Mouse (Mus musculus): ENCODE measurements at regions not wholly inside any gene's neighbourhood (a gene's known extent, or its start where the extent isn't known, plus 50 kb on each side); places are given as distances from the start of the nearest gene placed in this dataset.

DNA sequence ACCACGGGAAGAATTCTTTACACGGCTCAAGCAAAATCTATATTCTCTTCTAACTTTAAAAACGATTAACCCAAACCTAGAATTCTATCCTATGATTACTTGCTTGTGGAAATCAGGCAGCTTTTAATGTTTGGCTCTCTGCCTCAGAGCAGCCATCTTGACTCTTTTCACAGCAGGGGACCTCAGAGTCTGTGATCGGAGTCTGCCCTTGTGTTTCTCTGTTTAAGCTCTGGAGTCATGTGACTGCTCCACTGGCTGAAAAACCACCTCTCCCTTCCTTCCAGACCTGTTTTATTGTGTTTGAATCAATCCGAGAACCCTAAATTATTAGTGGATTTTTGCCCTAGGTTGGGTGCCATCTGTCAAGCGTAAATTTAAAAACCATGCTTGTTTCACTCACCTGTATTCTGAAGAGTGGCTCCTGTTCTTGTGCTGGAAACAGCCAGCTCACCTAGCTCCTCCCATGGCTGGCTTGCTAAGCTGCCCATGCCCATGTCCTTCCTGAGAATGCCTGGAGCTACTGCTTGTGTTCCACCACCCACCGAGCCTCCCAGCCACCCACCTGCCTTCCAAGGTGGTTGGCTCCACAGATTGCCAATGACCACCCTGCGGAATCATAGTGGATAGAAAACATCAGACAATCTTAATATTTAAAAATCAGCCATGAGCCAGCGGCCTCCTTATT is 62.6 kb downstream of the Perp start:
- ATAC-seq (ENCODE audit: low FRiP score) = no peak
- Histone ChIP-seq H3K4me1 (replicated peaks; ENCODE audit: control insufficient read depth, insufficient read depth, low read length) (no peaks in the 10 kb centered on the region), H3K9me3 (ENCODE audit: control insufficient read depth, low read length) (no peaks in the 10 kb centered on the region), H3K27ac (ENCODE audit: low read depth, low read length) (no peak overlapping the region), H3K36me3 (ENCODE audit: control insufficient read depth, insufficient read depth, low read length) (no peaks in the 10 kb centered on the region), H3K27me3 (ENCODE audit: control insufficient read depth, insufficient read depth, low read length) (no peaks in the 10 kb centered on the region), H3K4me2 (replicated peaks; ENCODE audit: low read depth, low read length) (no peak overlapping the region), H3K4me3 (ENCODE audit: low read depth, low read length) (no peak overlapping the region), H3K9ac (ENCODE audit: low read depth, low read length) (no peak overlapping the region)
- 84% methylated on average over 9 of the region's 9 CpGs for WGBS
- no peak for DNase-seq (ENCODE audit: low spot score)

DNA sequence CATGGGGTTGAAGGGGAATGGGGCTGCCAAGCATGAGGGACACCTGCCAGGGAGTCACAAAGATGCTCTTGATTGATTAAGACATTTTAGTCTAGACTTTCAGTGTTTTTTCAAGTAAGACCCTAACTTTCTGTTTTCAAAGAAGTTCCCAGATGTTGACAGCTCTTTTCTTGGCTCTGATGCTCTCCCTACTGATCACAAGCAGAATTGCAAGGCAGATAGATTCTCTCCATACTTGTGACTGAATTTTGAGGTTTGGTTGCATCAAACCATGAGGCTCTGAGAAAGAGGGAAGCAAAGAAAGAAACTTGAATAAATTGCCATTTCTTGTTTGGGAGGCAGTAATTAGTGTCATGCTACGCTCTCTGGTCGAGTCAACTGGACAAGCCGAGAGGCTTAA is 64.5 kb downstream of the Perp start:
- Histone ChIP-seq H3K4me1 (replicated peaks; ENCODE audit: control insufficient read depth, insufficient read depth, low read length) (no peaks in the 10 kb centered on the region), H3K27me3 (ENCODE audit: control insufficient read depth, insufficient read depth, low read length) (no peaks in the 10 kb centered on the region), H3K9me3 (ENCODE audit: control insufficient read depth, low read length) (no peaks in the 10 kb centered on the region), H3K9ac (ENCODE audit: low read depth, low read length) (no peak overlapping the region), H3K4me3 (ENCODE audit: low read depth, low read length) (no peak overlapping the region), H3K36me3 (ENCODE audit: control insufficient read depth, insufficient read depth, low read length) (no peaks in the 10 kb centered on the region), H3K4me2 (replicated peaks; ENCODE audit: low read depth, low read length) (no peak overlapping the region), H3K27ac (ENCODE audit: low read depth, low read length) (no peak overlapping the region)
- 79% methylated on average over 3 of the region's 3 CpGs for WGBS
- DNase-seq (ENCODE audit: low spot score) = no peak
- no peak for ATAC-seq (ENCODE audit: low FRiP score)

DNA sequence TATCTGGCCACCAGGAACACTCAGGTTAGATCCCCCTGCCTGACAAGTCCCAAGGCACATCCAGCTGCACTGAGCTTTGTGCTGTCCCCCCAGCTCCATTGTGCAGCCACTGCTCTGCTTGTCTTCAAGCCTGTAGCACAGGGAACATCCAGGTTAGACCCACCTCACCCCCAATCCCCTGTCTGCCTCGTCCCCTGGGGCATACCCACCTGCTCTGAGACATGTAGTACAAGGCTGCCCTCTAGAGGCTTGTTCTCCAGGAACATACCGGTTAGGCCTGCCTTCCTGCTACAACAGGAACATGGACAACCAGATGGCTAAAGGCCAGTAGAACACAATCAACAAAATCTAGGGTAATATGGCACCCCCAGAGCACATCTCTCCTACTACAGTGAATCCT is 66.1 kb downstream of the Perp start:
- H3K9me3 ChIP-seq (ENCODE audit: control insufficient read depth, low read length) = no peaks in the 10 kb centered on the region
- no peaks in the 10 kb centered on the region for H3K4me1 ChIP-seq (replicated peaks; ENCODE audit: control insufficient read depth, insufficient read depth, low read length)
- no peak overlapping the region for H3K27ac ChIP-seq (ENCODE audit: low read depth, low read length)
- H3K4me2 ChIP-seq (replicated peaks; ENCODE audit: low read depth, low read length) = no peak overlapping the region
- H3K9ac ChIP-seq (ENCODE audit: low read depth, low read length) = no peak overlapping the region
- 17% methylated on average over 2 of the region's 2 CpGs for WGBS
- ATAC-seq (ENCODE audit: low FRiP score) (no peak), DNase-seq (ENCODE audit: low spot score) (peak; percentile 52)
- no peaks in the 10 kb centered on the region for H3K36me3 ChIP-seq (ENCODE audit: control insufficient read depth, insufficient read depth, low read length)
- no peaks in the 10 kb centered on the region for H3K27me3 ChIP-seq (ENCODE audit: control insufficient read depth, insufficient read depth, low read length)
- H3K4me3 ChIP-seq (ENCODE audit: low read depth, low read length) = no peak overlapping the region

DNA sequence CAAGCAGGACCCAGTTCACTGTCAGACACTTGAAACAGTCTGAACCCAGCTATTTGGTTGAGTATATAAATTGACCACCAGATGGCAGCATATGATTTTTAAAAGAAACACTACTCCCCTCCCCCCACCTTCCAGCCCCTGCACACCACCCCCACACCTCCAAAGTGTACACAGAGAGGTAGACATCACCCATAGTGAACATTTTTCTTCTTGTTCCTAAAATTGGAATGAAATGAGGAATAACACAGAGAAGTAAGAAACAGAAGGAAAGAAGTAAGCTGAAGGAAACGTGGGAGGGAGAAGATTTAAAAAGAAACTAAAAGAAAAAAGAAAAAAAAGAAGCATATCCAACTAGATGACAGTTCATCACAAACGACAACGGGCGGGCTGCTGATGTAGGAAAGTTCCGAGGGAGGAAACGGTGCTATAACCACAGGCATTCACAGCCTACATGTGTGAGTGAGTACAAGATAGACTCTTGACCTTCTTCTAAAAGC is 72.3 kb downstream of the Perp start:
- H3K9me3 ChIP-seq (ENCODE audit: control insufficient read depth, low read length) = no peaks in the 10 kb centered on the region
- no peaks in the 10 kb centered on the region for H3K36me3 ChIP-seq (ENCODE audit: control insufficient read depth, insufficient read depth, low read length)
- no peaks in the 10 kb centered on the region for H3K4me1 ChIP-seq (replicated peaks; ENCODE audit: control insufficient read depth, insufficient read depth, low read length)
- ATAC-seq (ENCODE audit: low FRiP score) = peak; percentile 45; the same call in 1 of the 2 replicates
- peak; percentile 59 for DNase-seq (ENCODE audit: low spot score)
- no peak overlapping the region for H3K9ac ChIP-seq (ENCODE audit: low read depth, low read length)
- H3K4me3 ChIP-seq (ENCODE audit: low read depth, low read length) = no peak overlapping the region
- 72% methylated on average over 6 of the region's 6 CpGs for WGBS
- H3K4me2 ChIP-seq (replicated peaks; ENCODE audit: low read depth, low read length) = no peak overlapping the region
- H3K27me3 ChIP-seq (ENCODE audit: control insufficient read depth, insufficient read depth, low read length) = no peaks in the 10 kb centered on the region
- H3K27ac ChIP-seq (ENCODE audit: low read depth, low read length) = no peak overlapping the region

DNA sequence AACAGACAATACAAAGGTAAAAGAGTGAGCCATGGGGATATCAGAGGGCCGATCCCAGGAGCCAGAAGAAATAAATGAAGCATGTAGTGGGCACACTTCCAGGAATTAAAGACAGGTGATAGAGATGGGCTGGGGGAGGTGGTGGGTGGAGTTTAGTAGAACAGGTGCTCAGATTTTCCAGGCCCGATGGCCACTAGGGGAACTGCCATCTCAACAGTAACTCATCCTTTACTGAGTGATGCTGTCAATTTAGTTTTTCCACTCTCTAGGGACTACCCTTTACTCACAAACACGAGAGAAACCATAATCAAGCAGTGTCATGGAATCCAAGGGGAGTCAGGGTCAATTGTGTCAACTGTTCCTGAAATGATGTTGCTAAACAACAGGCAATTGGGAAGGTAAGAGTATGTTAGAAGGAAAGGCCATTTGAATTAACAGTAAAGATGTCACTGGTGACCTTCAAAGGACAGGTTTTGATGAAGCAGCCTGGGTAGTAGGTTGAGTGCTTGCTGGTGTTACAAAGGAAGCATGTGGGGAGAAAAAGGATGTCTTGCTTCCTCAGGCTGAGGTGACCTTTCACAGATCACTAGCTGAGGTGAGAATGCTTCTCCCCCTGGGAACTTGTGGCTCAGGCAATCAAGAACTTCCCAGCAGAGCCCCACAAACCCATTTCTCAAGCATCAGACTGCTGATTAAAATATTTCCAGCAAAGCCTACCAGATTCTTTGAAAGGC is 78.4 kb downstream of the Perp start:
- no peaks in the 10 kb centered on the region for H3K36me3 ChIP-seq (ENCODE audit: control insufficient read depth, insufficient read depth, low read length)
- no peaks in the 10 kb centered on the region for H3K9me3 ChIP-seq (ENCODE audit: control insufficient read depth, low read length)
- ATAC-seq (ENCODE audit: low FRiP score) (no peak), DNase-seq (ENCODE audit: low spot score) (no peak)
- no peak overlapping the region for H3K27ac ChIP-seq (ENCODE audit: low read depth, low read length)
- 70% methylated on average over 3 of the region's 3 CpGs for WGBS
- H3K9ac ChIP-seq (ENCODE audit: low read depth, low read length) = no peak overlapping the region
- no peak overlapping the region for H3K4me3 ChIP-seq (ENCODE audit: low read depth, low read length)
- no peaks in the 10 kb centered on the region for H3K4me1 ChIP-seq (replicated peaks; ENCODE audit: control insufficient read depth, insufficient read depth, low read length)
- H3K27me3 ChIP-seq (ENCODE audit: control insufficient read depth, insufficient read depth, low read length) = no peaks in the 10 kb centered on the region
- H3K4me2 ChIP-seq (replicated peaks; ENCODE audit: low read depth, low read length) = no peak overlapping the region

DNA sequence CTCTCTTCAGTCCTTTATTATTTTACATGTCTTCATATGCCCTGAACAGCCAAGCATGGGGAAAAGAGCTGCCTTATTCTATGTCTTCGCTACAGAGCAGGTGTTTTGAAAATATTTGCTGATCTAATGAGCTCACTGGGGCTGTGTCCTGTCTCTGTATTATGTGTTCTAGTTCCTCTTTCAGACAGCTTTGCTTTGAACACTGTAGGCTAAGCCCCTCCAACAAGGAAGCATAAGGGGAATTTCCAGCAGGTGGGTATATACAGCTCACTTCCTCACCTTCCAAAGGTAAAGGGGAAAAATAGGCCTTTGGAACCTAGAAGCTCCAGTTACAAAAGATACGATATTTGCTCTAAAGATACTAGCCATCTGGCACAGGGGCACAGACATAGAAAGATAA is 83.0 kb downstream of the Perp start:
- Histone ChIP-seq H3K36me3 (ENCODE audit: control insufficient read depth, insufficient read depth, low read length) (no peaks in the 10 kb centered on the region), H3K4me1 (replicated peaks; ENCODE audit: control insufficient read depth, insufficient read depth, low read length) (no peaks in the 10 kb centered on the region), H3K9ac (ENCODE audit: low read depth, low read length) (no peak overlapping the region), H3K27ac (ENCODE audit: low read depth, low read length) (no peak overlapping the region), H3K27me3 (ENCODE audit: control insufficient read depth, insufficient read depth, low read length) (no peaks in the 10 kb centered on the region), H3K4me3 (ENCODE audit: low read depth, low read length) (no peak overlapping the region), H3K4me2 (replicated peaks; ENCODE audit: low read depth, low read length) (no peak overlapping the region), H3K9me3 (ENCODE audit: control insufficient read depth, low read length) (no peaks in the 10 kb centered on the region)
- 90% methylated on average over 2 of the region's 2 CpGs for WGBS
- DNase-seq (ENCODE audit: low spot score) (no peak), ATAC-seq (ENCODE audit: low FRiP score) (no peak)

DNA sequence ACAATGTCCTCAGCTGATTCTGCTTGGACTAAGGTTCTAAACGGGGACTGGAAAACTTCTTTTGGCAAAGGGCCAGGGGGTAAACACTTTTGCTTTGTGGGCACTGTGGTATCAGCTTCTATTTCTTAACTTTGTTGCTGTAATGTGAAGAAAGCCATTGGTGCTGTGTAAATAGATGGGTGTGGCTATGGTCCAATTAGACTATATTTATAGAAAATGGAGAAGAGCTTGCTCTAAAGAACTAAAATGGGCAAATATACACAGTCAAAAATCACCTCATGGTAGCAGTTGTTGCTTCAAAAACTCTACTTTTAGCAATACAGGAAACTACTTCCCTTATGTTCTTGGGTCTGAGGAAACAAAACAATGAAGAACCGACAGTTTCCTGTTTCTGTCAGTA is 84.1 kb downstream of the Tnfaip3 start:
- H3K9me3 ChIP-seq (ENCODE audit: control insufficient read depth, low read length) = no peaks in the 10 kb centered on the region
- H3K27ac ChIP-seq (ENCODE audit: low read depth, low read length) = no peak overlapping the region
- H3K4me3 ChIP-seq (ENCODE audit: low read depth, low read length) = no peak overlapping the region
- H3K4me2 ChIP-seq (replicated peaks; ENCODE audit: low read depth, low read length) = no peak overlapping the region
- no peaks in the 10 kb centered on the region for H3K4me1 ChIP-seq (replicated peaks; ENCODE audit: control insufficient read depth, insufficient read depth, low read length)
- H3K9ac ChIP-seq (ENCODE audit: low read depth, low read length) = no peak overlapping the region
- no peaks in the 10 kb centered on the region for H3K27me3 ChIP-seq (ENCODE audit: control insufficient read depth, insufficient read depth, low read length)
- H3K36me3 ChIP-seq (ENCODE audit: control insufficient read depth, insufficient read depth, low read length) = no peaks in the 10 kb centered on the region
- DNase-seq (ENCODE audit: low spot score) = no peak
- ATAC-seq (ENCODE audit: low FRiP score) = no peak
- 71% methylated on average over 2 of the region's 2 CpGs for WGBS

DNA sequence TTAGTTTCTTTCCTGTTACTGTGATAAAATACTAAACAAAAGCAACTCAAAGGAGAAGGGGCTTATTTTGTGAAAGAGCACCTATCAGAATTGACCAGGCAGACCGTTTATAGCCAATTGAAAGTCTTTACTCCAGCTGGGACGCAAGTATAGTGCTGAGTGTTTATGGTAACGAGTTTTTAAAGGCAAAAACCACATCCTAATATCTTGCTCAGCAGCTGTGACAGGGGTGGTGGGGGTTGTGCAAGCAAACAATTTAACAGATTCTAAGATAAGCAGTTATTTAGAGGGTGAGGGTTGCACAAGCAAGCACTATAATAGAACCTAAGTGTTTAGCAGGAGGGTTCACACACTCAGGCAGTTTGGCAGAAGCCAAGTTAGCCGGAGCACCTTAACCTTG is 74.0 kb downstream of the Tnfaip3 start:
- Histone ChIP-seq H3K9me3 (ENCODE audit: control insufficient read depth, low read length) (no peaks in the 10 kb centered on the region), H3K4me3 (ENCODE audit: low read depth, low read length) (no peak overlapping the region), H3K4me2 (replicated peaks; ENCODE audit: low read depth, low read length) (no peak overlapping the region), H3K9ac (ENCODE audit: low read depth, low read length) (no peak overlapping the region), H3K4me1 (replicated peaks; ENCODE audit: control insufficient read depth, insufficient read depth, low read length) (no peaks in the 10 kb centered on the region), H3K36me3 (ENCODE audit: control insufficient read depth, insufficient read depth, low read length) (no peaks in the 10 kb centered on the region), H3K27me3 (ENCODE audit: control insufficient read depth, insufficient read depth, low read length) (no peaks in the 10 kb centered on the region), H3K27ac (ENCODE audit: low read depth, low read length) (no peak overlapping the region)
- ATAC-seq (ENCODE audit: low FRiP score) (no peak), DNase-seq (ENCODE audit: low spot score) (no peak)
- 82% methylated on average over 4 of the region's 4 CpGs for WGBS

DNA sequence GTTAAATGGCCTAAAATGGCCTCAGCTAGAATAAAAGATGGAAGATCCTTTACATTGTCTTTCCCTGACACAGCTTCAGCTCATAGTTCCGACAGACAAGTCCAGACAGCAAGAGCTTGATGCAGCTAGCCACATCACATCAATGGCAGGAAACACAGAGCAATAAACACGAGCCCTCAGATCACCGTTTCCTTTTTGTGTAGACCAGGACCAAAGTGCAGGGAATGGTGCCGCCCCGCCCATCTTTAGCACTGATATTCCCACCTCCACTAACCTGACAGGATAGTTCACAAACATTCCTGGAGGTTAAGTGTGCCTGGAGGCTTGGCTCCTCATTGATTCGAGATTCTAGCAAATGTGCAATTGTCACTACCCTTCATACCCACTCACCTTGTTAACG is 73.5 kb downstream of the Tnfaip3 start:
- Histone ChIP-seq H3K4me2 (replicated peaks; ENCODE audit: low read depth, low read length) (no peak overlapping the region), H3K27me3 (ENCODE audit: control insufficient read depth, insufficient read depth, low read length) (no peaks in the 10 kb centered on the region), H3K4me3 (ENCODE audit: low read depth, low read length) (no peak overlapping the region), H3K9ac (ENCODE audit: low read depth, low read length) (no peak overlapping the region), H3K9me3 (ENCODE audit: control insufficient read depth, low read length) (no peaks in the 10 kb centered on the region), H3K36me3 (ENCODE audit: control insufficient read depth, insufficient read depth, low read length) (no peaks in the 10 kb centered on the region), H3K4me1 (replicated peaks; ENCODE audit: control insufficient read depth, insufficient read depth, low read length) (no peaks in the 10 kb centered on the region), H3K27ac (ENCODE audit: low read depth, low read length) (no peak overlapping the region)
- DNase-seq (ENCODE audit: low spot score) = no peak
- no peak for ATAC-seq (ENCODE audit: low FRiP score)
- 80% methylated on average over 7 of the region's 7 CpGs for WGBS
